22 mouse cellular contexts compared by ENCODE assay signal in genomic region chr11:116421102-116421501, GRCm38 (mm10). TPM values are rescaled to one million over a fixed set of nuclear protein-coding genes. Genes with fewer than 3 reads are reported as not detected.
"Had no signal": no experiment of that assay in that cellular context is flagged by ENCODE, and none has a peak within 500 bp of the region (broad histone marks: within the 10 kb centered on the region; RNA-seq: fewer than 3 reads in every experiment).

No protein-coding gene starts in this region.

- H3K4me1 ChIP-seq: neural tube, embryonic 13.5 days; neural tube, embryonic 15.5 days had no signal

- H3K27me3 ChIP-seq: neural tube, embryonic 13.5 days; neural tube, embryonic 15.5 days; stomach, embryonic 15.5 days had no signal

- H3K9ac ChIP-seq: liver, embryonic 14.5 days; lung, embryonic 14.5 days; midbrain, embryonic 12.5 days; neural tube, embryonic 13.5 days; neural tube, embryonic 15.5 days; stomach, embryonic 15.5 days had no signal

- H3K9me3 ChIP-seq: midbrain, embryonic 10.5 days; midbrain, embryonic 12.5 days; neural tube, embryonic 13.5 days; neural tube, embryonic 15.5 days; stomach, embryonic 15.5 days had no signal

- H3K4me2 ChIP-seq: lung, embryonic 14.5 days; midbrain, embryonic 12.5 days; neural tube, embryonic 13.5 days; neural tube, embryonic 15.5 days; stomach, embryonic 15.5 days had no signal

- H3K36me3 ChIP-seq: midbrain, embryonic 10.5 days; midbrain, embryonic 12.5 days; neural tube, embryonic 13.5 days; neural tube, embryonic 15.5 days; stomach, embryonic 15.5 days had no signal

- H3K27ac ChIP-seq: liver, embryonic 14.5 days; midbrain, embryonic 10.5 days; midbrain, embryonic 12.5 days; neural tube, embryonic 13.5 days; neural tube, embryonic 15.5 days; stomach, embryonic 15.5 days had no signal

- H3K4me3 ChIP-seq: midbrain, embryonic 10.5 days; midbrain, embryonic 12.5 days; myocyte; neural tube, embryonic 13.5 days; neural tube, embryonic 15.5 days; stomach, embryonic 15.5 days had no signal

- DNase-seq: lung, adult 18-20 months; lung, embryonic 14.5 days; lung, postnatal 10 days; lung, postnatal 4 days; midbrain, embryonic 14.5 days; retina, postnatal 1 day; right cerebral cortex, adult 18-20 months; right cerebral cortex, postnatal 25 days; right cerebral cortex, postnatal 4 days; thymus, adult 18-20 months; thymus, postnatal 14 days; thymus, postnatal 36 days had no signal

- ATAC-seq: midbrain, embryonic 16.5 days had no signal

RNA-seq across cellular contexts. Expression of gene Qrich2, which starts 44.9 kb away (rescaled TPM):
- polyA plus RNA-seq: liver, embryonic 16.5 days; lung, embryonic 16.5 days; midbrain, embryonic 12.5 days; midbrain, embryonic 14.5 days; myocyte; neural tube, embryonic 13.5 days; neural tube, embryonic 15.5 days had no signal
